Mouse (Mus musculus): ENCODE data around the gene Smim11.

GRCm38 (mm10) chr16:92334600-92334999 is 33.5 kb downstream of the Smim11 start:
- TF ChIP-seq CTCF (IDR thresholded peaks at IDR 0.05; ENCODE audit: control insufficient read depth, insufficient read depth, insufficient read length) (no peak), USF1 (IDR thresholded peaks at IDR 0.05; ENCODE audit: low read depth) (no peak), CEBPB (IDR thresholded peaks at IDR 0.05; ENCODE audit: low read depth) (no peak), MYOG (IDR thresholded peaks at IDR 0.05; ENCODE audit: control insufficient read depth, extremely low read depth, insufficient read length) (no peak), MAX (IDR thresholded peaks at IDR 0.05) (no peak)
